Mouse (Mus musculus) CH12.LX (cell line): ENCODE measurements around the gene Mfsd4a.
A peak's percentile ranks its signal among the peaks of the same experiment; 100 is the strongest.

Source experiments
- CHD1 ChIP-seq: IDR thresholded peaks from 2 replicates; pipeline ENCODE4 v1.6.1; 2012; ENCODE audit warnings: low read depth, low read length, improper control_type of control experiment, inconsistent platforms
- CHD2 ChIP-seq: IDR thresholded peaks from 2 replicates; pipeline ENCODE4 v1.6.1; 2011; ENCODE audit warnings: low read length, improper control_type of control experiment
- CTCF ChIP-seq, 2 experiments: IDR thresholded peaks in 1 of 2; conservative IDR thresholded peaks in 1 of 2; 2 replicates each; pipeline ENCODE4 v1.5.1; 2011 to 2012; ENCODE audit warnings: low read depth in 2 of 2, low read length in 2 of 2, improper control_type of control experiment in 1 of 2, inconsistent platforms in 1 of 2, mild to moderate bottlenecking in 1 of 2, moderate library complexity in 1 of 2
- EP300 ChIP-seq: IDR thresholded peaks from 2 replicates; pipeline ENCODE4 v1.6.1; 2011; ENCODE audit warnings: low read length, improper control_type of control experiment
- HCFC1 ChIP-seq: IDR thresholded peaks from 2 replicates; pipeline ENCODE4 v1.6.1; 2012; ENCODE audit warnings: low read depth, mild to moderate bottlenecking, inconsistent platforms, low read length, improper control_type of control experiment
- JUN ChIP-seq: IDR thresholded peaks from 2 replicates; pipeline ENCODE4 v1.6.1; 2011; ENCODE audit warnings: low read depth, mild to moderate bottlenecking, low read length, improper control_type of control experiment, moderate library complexity; ENCODE audit not compliant: insufficient read depth
- MYC ChIP-seq: IDR thresholded peaks from 2 replicates; pipeline ENCODE4 v1.6.1; 2011; ENCODE audit warnings: low read depth, mild to moderate bottlenecking, improper control_type of control experiment, low read length
- POLR2A ChIP-seq: IDR thresholded peaks from 2 replicates; pipeline ENCODE4 v1.6.1; 2011; ENCODE audit warnings: low read depth, mild to moderate bottlenecking, improper control_type of control experiment, low read length
- ZMIZ1 ChIP-seq: IDR thresholded peaks from 2 replicates; pipeline ENCODE4 v1.6.1; 2012; ENCODE audit warnings: low read depth, mild to moderate bottlenecking, inconsistent platforms, low read length, improper control_type of control experiment

GRCm38 (mm10) chr1:132003817-132004216 lies 64.0 kb downstream of the Mfsd4a start:
- TF ChIP-seq POLR2A (no peak), CHD2 (no peak), CTCF (conservative IDR thresholded peaks at IDR 0.05 in 1 of 2, IDR thresholded peaks at IDR 0.05 in 1 of 2; ENCODE audit: low read depth in 2 of 2, low read length in 2 of 2) (no peak), CHD1 (no peak), EP300 (peak; percentile 88), JUN (no peak), ZMIZ1 (no peak), MYC (peak; percentile 33; the same call in 1 of the 2 replicates), HCFC1 (no peak)
